Mouse (Mus musculus) monocyte, adult 5-6 weeks (primary cell): ENCODE results near the gene Pcid2. TPM values are rescaled to one million over a fixed set of nuclear protein-coding genes. Genes with fewer than 3 reads are reported as not detected.

Experiments
- ATAC-seq: fragments of 153-309, 156-312 bp; replicated peaks from 2 replicates; pipeline ENCODE4 v1.8.0; 2017; ENCODE audit warnings: mild to moderate bottlenecking; ENCODE audit not compliant: low TSS enrichment, insufficient number of reproducible peaks, severe bottlenecking, poor library complexity, low FRiP score
- total RNA-seq: library from RNA; stranded (forward); fragments of 200-1000, 200-491, 200-594 nt; gene quantifications from 3 replicates; pipeline ENCODE4 v1.2.3, GENCODE M21; 2017

The Pcid2 gene
- total RNA-seq, 1 experiment from 2014 or later: 28.1 TPM

DNA sequence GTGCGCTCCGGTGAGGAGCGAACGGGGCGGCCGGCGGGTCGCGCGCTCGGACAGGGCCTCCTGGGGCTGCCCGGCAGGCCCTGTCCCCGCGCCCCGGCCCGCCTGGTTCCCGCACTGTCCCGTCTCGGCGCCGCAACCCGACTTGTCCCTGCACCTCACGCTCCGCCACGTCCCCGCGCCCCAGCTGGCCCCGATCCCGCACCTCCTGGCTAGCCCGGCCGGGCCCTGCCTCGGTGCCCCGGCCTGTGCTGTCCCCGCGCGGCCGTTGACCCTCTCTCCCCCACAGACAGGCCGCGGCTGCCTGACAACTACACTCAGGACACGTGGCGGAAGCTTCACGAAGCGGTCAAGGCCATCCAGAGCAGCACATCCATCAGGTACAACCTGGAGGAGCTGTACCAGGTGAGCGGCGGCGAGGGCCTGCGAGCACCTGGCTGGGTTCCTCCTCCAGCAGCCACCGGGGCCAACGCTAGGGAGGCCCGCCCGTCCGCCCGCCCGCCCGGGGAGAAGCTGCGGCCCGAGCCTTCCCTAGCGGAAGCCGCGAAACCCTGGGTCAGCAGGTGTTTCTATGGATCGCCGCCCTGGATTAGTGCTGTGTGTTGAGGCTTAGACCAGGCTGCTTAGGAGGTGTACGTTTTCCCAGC lies 771 bp upstream of the Pcid2 start:
- ATAC-seq: no peak

GRCm38 (mm10) chr8:13104691-13105086 lies 570 bp downstream of the Pcid2 start:
- peak; percentile 76 for ATAC-seq

GRCm38 (mm10) chr8:13077542-13077941 lies 27.7 kb downstream of the Pcid2 start:
- ATAC-seq: no peak

GRCm38 (mm10) chr8:13075579-13075978 lies 29.7 kb downstream of the Pcid2 start:
- ATAC-seq: peak; percentile 18; the same call in 1 of the 2 replicates

DNA sequence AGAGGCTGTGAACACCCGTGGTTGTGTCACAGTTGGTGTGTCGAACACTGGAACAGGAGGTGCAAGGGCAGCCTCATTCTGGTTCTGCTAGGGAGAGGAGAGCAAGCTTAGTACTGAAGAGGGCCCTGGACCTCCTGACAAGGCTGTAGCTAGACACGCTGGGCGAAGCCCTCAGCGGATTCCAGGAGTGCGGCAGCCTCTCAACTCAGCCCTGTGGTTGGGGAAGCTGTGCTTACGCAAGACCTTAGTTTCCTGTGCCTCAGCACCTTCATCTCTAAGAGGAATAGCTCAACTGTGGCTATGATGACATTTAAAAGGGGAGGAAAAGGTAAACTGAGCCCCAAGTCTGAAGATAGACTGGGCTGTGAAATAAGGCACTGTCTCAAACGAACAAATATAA lies 30.2 kb downstream of the Pcid2 start:
- ATAC-seq: no peak

- ATAC-seq: no peak
Observed at GRCm38 (mm10) chr8:13073255-13073654, 32.0 kb downstream of the Pcid2 start.

DNA sequence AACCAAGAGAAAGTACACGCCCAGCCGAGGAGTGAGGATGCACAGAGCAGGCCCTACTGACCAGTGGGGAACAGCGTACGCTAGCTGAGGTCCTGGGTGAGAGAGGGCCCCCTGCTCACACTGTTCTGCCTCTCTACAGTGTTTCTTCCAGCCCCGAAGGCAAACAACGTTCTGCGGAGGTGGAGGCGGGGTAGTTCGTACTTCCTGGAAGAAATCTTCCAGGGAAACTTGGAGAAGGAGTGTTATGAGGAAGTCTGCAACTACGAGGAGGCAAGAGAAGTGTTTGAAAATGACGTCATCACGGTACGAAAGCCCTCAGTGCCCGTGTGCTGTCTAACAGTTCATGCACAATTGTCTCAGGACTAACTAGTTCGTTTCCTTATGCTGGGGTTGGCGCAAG lies 42.1 kb downstream of the Pcid2 start:
- ATAC-seq: no peak

- ATAC-seq: no peak
Observed at GRCm38 (mm10) chr8:13060441-13061150, 44.7 kb downstream of the Pcid2 start, which contains the start of gene Proz. Gene Proz, plus strand, starts transcription at chr8:13060914.

- ATAC-seq: no peak
Observed at GRCm38 (mm10) chr8:13057351-13057750, 47.9 kb downstream of the Pcid2 start.

GRCm38 (mm10) chr8:13050550-13050949 lies 54.7 kb downstream of the Pcid2 start:
- no peak for ATAC-seq

- no peak for ATAC-seq
Observed at GRCm38 (mm10) chr8:13047652-13048051, 57.6 kb downstream of the Pcid2 start.

- ATAC-seq: no peak
Observed at GRCm38 (mm10) chr8:13041459-13041858, 63.8 kb downstream of the Pcid2 start.

- ATAC-seq: peak; percentile 66
Observed at GRCm38 (mm10) chr8:13039054-13039453, 66.2 kb downstream of the Pcid2 start.

- no peak for ATAC-seq
Observed at GRCm38 (mm10) chr8:13037569-13037968, 67.7 kb downstream of the Pcid2 start.

DNA sequence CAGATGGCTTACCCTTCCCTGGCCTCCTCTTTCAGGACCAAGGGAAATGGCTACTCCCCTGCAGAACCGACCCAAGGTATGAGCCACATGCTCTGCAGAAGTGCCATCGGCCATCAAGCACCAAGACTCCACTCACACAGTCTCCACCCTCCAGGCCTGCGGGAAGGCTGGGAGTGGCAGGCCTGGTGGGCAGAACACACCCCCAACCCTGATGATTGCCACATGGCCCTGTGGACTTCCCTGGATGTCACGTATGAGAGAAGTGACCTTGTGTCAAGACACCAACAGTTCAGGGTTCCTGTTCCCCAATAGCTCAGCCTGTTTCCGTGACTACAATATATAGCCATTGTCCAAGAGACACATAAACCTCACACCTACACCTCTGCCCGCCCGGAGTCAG lies 68.2 kb downstream of the Pcid2 start, which contains the start of gene F10:
F10 (plus strand) TSS at position 294 of the 400 bp plus-strand sequence.
- ATAC-seq: peak; percentile 72

DNA sequence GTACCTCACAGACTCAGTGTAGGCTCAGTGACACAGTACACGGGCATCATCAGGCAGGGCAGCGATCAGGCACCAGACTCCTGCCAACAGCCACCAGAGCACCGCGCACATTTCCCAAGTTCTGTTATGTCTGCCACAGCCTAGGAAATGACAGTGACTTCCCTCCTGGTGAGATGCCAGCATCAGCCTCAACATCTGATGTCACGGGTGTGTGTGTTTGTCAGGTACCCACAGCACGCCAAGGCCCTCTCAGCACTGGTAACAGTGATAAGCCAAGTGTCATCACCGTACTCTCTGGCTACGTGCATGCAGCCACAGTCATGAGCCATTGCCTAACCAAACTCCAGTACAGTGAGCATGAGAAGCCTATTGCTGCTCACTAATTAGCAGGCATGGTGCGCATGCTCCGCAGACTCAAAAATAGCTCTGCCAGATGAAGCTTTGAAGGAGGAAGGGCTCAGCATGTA lies 68.9 kb downstream of the Pcid2 start:
- peak; percentile 61 for ATAC-seq

DNA sequence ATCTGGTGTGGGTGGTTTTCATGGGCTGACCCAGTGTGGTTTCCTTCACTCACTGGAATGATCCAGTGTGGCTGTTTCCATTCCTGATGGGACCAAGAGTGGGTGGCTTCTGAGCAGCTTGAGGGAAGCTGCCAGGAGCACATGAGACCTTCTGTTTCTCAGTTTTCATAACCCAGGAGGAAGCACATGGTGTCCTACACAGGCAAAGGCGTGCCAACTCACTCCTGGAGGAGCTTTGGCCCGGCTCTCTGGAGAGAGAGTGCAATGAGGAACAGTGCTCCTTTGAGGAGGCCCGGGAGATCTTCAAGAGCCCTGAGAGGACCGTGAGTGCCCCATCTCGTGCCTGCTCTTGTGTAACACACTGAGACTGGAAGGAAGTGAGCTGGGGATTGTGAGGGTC lies 76.8 kb downstream of the Pcid2 start:
- peak; percentile 66 for ATAC-seq

GRCm38 (mm10) chr8:13027615-13028014 lies 77.6 kb downstream of the Pcid2 start:
- peak; percentile 67 for ATAC-seq
